Mouse (Mus musculus) right cerebral cortex, postnatal 36 days (tissue): ENCODE measurements at regions not wholly inside any gene's neighbourhood (a gene's known extent, or its start where the extent isn't known, plus 50 kb on each side); places are given as distances from the start of the nearest gene placed in this dataset.

Source experiments
- DNase-seq, 2 experiments: peaks; one replicate each; pipeline ENCODE4 v3.0.0; 2022; ENCODE audit warnings: low spot score in 2 of 2, mixed read lengths in 1 of 2

DNA sequence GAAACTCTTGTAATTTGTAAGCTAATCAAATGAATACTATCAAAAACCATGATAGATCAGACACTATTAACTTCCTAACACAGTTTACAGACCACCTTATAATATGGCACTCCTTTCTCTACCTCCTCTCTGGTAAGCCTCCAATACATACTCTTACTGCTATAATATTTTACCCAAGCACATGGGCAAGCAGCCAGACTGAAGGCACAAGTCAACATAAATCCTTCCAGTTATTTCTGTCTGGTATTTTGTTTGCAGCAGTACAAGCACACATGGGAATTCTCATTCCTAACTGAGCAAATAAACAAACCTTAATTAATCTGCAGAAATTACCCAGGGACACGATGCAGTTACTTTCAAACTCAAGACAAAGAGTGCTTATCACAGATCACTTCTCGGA is 210.7 kb upstream of the Zc3h12c start:
- no peak for DNase-seq

DNA sequence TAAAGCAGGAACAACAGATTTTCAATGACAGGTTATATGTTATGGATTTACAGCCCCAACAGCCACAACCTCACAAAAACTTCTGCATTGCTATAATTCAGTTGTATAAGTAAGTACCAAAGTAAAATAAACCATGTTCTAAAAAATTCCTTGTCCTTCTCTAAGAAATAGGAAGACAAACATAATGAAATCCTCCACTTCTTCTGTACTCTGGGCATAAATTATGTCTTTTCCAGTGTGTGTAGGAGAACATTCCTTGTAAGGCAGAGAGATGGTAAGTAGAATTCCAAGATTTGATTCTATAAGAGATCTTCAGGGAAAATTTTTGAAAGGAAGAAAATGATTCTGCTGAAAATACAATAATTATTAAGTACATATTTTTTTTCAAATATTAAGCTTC is 209.4 kb upstream of the Zc3h12c start:
- no peak for DNase-seq

DNA sequence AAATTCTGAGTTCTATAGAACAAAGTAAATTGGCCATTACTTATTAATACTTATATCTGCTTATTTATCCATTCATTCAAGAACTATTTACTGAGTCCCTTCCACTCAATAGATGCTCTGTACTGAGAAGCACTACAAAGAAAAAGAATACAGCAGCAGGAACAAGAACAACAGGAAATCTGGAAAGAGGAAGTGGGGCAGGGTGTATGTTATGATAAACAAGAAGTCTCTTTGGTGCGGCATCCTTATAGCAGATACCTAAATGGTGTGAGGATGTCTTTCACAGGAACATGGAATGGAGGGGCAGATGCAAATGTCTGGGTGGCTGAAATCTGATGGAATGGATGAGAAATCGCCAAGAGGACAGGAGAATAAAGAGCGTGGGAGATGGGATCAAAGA is 208.5 kb upstream of the Zc3h12c start:
- DNase-seq: no peak

DNA sequence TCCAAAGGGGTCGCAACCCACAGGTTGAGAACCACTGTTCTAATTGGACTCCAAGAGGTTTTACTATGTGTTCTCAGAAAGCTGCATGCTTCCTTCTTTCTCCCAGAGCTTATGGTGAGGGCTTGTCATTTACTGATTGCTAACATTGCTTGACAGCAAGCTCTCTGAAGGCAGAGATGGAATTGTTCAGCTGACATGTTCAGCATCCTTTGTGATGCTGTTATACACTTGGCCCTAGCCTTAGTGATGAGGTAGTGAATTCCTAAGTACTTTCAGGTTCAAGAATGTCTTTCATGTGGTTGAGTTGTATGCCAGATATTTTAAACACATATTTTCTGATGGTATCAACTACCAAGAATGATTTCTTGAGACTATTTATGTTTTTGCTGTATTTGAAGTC is 202.9 kb upstream of the Zc3h12c start:
- no peak for DNase-seq

DNA sequence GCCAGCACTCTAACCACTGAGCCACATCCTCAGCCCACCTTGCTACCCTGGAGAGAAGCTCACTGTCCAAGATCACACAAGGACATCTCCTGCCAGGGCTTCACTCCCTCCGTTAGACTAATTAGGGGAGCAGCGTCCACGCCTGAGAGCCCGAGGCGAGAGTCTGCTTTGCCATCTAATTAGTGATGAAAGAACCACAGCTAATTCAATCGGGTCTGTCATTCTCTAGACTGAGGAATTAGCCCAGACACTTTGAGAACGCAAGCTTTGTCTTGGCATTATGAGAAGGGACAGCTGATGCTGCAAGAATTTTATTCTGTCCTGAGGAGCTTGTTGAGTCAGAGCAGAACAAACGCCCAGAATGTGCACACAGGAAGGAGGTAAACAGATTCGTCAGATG is 200.5 kb upstream of the Zc3h12c start:
- no peak for DNase-seq

DNA sequence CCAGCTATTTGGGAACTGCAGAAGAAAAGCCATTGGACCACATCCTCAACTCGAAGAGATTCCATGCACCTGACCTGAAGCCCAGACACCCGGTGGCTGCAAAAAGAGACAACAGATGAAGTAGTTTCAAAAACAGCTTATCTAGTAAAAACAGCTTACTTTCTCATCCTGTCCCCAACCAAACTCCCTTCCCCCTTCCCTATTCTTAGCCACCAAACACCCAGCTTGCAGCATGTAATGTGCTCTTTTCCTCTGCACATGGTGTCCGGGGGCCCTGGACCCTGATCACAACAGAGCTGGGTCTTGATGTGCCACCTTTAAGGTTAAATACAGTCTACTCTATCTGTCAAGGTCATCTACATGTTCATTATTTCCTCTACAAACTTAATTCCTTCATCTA is 199.7 kb upstream of the Zc3h12c start:
- no peak for DNase-seq

DNA sequence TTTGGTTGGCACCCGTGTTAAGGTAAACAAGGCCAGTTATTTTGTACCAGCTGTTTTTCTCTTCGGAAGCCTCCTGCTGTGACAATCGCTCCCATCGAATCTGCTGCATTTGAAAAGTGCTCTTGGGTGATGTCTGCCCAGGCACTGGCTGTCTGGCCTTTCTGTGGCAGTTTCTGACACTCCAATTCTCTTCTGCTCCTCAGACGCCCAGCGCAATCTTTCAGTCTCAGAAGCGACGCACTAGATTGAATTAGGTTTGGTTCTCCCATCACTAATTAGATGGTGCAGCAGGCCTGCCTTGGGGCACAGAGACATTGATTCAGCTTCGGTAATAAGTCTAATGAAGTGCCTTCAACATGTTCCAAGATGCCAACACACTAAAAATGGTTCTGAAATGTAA is 197.7 kb upstream of the Zc3h12c start:
- no peak for DNase-seq

DNA sequence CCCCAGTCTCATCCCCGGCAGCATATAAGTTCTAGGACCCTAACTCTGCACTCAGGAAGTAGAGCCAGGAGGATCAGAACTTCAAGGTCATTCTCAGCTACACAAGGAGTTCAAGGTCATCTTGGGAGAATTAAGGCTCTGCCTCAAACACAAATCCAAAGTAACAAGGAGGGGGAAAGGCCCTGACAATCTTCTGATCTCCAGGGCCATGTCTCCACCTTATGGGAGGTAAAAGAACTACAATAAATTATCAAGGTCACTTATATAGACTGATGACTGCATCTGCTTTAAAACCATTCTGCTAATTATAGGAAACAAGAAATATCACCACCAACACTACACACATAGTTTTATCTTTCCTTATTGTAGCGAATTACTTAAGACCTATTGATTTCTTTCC is 193.2 kb upstream of the Zc3h12c start:
- DNase-seq: no peak

DNA sequence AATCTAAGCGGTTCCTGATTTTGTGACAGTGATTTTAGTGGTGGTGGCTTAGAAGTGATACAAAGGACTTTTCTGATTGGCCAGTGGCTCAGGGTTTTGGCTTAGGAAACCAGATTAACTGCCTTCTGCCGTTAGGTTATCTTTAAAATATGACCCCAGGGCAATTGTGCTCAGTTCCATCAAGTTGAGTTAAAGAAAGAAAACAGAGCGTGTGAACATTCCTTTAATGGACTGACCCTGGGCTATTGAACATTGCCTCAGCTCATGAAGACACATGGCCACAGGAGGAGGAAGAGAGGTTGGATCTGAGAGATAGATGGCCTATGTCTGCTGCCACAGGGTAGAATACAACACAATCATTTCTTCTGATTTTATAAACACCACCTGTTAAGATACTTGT is 191.0 kb upstream of the Zc3h12c start:
- no peak for DNase-seq

DNA sequence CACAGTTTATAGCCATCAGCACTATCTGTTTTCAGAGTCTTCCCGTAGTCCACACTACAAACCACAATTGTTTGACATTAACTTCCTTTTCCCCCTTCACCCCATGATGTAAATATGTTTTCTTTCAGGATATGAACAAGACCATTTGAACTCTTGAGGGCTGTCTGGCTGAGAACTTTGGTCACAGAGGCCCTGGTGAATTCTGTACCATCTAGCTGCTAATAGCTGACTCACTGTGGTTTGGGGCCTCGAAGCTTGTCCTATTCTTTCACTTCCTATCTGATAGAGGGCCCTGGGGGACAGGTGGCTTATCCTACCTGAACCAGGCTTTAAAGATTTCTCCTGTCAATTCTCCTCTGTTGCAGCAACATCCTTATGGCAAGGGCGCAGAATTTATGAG is 188.2 kb upstream of the Zc3h12c start:
- no peak for DNase-seq

DNA sequence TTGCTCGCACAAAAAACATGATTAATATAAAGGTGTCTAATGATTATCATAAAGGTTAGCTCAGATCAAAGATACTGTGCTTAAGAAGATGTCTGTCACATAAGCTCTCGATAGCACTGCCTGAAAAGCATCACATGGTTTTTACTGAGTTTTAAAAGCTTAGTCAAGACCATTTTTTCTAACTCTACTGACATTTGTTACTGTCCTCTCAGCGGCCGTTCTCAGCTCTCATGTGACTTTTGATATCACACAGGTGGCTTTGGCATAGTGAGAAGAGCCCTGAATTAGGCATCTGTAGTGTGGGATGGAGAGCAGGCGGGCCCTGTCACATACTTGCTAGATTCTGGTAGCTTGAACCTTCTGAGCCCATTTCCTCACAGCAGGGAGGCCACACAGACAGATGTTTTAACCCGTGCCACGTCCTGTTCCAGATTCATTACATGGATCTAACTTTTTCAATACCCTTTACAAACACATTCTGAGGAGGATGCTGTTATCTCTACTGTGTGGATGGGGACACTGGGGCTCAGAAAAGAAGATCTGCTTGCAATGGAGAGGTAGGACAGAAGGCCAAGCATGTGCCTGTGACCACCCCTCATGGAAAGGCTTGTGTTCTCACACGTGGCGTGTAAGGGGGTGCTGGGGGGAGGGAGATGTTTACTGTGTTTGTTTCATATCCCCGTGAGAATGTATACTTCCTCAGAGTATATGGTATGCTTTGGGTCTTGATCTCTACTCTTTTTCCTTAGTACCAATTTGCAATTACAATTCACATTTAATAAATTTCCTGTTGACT is 187.0 kb upstream of the Zc3h12c start:
- DNase-seq: no peak

DNA sequence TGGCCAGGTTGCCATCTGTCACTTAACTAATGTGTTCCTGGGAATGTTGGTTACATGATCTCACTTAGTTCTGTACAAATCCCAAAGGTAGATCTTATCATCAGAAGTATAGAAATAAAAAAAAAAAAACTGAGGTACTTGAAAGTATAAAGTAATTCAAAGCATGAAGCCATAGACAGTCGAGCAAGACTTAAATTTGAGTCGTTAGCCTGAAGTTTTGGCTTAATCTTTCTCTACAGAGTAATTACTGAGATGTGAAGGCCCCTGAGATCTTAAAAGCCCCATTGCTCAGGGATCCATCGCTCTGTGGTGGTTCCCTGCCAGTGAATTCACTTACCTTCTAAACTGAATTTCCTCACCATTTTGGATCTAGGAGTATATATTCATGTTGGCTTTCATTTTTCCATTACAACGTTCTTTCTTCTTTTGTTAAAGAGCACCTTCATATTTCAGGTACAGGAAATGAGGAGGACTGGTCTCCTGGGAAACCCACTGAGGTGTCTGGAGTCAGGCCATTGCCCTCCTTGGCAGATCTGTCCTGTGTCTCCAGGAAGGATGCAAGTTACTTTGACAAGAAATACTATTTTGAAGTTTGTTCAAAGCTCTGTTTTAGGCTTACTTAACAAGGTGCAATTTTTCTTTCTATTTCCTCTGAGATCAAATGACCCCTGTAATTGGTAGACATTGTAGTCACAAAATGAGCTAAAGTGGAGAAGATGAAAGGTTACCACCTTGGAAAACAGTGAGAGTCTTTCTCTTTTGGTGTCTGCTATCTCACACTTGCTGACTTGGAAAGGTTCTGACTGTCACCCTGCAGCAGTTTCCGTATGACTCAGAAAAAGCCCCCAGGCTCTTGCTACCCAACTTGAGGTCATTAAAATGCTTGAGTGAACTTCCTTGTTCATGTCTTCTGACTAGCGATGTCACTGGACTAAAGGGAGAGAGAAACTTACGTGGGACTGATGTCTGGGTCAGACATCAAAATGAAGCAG is 180.5 kb upstream of the Zc3h12c start:
- no peak for DNase-seq

DNA sequence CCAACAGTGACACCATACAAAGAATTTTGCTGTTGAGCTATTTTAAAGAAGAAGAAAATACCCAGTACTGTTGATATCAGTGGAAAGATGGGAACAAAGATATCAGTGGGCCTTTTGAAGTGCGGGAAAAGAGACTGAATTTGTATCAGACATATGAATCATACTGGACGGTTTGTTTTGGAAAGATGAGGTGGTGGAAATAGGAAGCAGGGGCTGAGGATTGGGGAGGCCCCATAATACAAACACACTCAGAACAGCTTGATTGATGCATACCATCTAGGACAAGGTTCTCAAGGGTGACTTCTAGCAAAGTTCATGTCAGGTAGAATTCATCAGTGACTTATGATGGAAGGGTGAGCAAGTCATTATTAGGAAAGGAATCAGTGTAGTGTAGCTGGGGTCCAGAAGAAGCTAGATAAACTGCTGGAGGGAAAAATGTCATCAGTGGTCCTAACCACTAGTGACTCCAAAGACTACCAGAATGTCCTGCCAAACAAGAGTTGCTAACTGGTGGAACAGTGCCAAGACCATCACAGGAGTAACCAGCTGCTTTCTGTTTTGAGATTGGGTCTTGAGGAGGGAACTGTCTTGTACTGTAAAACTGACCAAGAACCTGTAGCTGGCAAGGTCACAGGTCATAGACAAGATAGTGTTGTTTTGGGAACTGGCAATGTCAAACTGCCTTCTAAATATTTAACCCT is 176.0 kb upstream of the Zc3h12c start:
- DNase-seq: no peak

DNA sequence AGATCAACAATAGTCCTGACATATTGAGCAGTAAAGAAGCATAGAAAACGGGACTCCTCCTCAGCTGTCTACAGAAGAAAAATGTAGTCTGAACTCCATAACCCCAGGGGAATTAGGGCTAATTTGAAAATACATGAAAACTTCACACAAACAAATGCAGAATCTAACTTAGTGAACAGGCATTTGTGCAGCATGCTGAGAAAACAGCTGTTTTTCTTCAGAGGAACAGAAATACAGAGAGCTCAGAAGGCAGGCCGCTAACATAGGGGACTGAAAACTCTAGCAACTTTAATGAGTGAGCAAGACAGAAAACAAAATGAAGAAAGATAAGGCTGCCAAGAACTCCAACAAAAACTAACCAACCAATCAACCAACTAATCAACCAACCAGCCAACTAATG is 172.7 kb upstream of the Zc3h12c start:
- DNase-seq: no peak

DNA sequence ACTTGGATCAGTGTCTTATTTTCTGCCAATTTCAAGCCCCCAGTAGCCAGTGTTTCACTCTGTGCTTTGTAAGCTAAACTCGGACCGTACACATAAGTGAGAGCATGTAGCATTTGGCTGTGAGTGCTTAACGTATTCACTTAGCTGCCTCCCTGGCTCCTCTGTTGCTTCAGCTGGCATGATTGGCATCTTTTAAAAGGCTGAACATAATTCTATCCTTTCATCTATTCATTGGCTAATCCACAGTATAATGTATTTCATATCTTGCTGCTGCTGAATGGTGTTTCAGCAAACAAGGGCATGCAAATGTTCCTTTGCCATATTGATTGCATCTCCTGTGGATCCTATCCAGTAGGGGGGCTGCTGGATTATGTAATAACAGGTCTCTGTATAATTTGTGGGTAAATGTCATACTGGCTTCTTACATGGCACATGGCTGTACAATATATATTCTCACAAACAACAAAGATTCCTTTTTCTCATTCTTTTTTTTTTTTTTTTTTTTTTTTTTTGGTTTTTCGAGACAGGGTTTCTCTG is 169.5 kb upstream of the Zc3h12c start:
- DNase-seq: no peak

DNA sequence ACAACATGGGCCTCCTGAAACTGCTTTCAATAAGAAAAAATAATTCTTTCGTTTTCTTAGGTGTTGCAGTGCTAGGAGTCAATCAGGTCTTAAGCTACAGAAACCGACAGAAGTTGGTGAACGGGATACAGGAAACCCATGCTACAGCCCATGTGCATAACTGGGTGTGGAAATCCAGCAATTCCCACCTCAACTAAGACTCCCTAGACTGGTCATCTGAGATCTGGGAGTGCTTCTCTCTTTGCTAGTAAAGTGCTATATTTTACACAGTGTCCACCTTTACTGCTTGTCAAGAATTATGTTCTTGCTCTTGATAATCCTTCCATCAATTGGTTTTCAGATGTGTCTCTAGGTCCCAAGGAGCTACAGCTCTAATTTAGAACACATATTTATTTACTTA is 166.4 kb upstream of the Zc3h12c start:
- no peak for DNase-seq

DNA sequence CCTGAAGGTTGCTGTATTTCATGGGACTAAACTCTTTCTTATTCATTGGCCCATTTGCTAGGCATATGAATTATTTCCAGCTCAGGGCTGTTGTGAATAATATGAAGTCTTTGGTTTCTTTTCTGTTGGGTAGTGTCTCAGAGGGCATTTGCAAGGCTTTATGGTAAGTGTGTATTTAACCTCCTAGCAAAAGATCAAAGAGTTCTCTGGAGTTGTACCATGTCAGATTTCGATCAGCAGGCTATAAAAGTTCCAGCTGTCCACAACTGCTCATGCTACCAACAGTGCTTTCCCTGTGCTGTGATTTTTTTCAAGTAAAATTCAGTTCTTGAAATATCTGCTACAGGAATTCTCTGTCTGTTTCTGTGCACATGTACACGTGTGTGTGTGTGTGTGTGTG is 165.5 kb upstream of the Zc3h12c start:
- DNase-seq: no peak

DNA sequence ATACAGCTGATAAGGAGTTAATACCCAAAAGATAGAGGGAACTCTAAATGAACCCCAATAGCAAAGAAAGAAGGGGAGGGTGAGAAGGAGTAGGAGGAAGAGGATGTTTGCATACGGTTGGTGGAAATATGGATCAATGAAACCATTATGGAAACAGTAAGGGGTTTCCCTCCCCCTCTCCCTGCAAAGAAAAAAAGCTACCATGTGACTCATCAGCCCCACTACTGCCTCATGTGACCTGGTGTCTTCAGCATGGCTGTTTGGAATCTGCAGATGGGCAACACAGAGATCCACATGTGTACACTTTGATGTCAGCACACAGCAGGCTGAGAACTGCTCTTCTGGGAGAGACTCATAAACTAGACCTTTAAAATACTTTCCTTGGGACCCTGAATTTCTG is 163.4 kb upstream of the Zc3h12c start:
- DNase-seq: no peak

DNA sequence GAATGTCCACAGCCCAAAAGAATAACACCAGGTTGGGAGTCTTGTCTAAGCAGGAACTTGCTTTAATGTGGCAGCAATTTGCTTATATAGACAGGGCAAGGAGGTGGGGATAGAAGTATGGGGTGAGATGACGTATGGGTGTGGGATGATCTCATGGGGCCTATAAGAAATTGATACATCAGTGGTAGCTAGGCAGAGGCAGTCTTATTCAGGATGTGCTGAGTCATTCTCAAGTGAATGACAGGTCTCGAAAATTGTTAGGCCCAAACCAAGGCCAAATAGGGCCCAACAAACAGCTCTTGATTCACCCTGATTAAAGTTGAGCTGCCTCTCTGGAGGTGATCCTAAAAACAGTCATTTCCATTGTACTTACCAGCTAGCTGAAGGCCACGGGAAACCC is 162.3 kb upstream of the Zc3h12c start:
- no peak for DNase-seq

DNA sequence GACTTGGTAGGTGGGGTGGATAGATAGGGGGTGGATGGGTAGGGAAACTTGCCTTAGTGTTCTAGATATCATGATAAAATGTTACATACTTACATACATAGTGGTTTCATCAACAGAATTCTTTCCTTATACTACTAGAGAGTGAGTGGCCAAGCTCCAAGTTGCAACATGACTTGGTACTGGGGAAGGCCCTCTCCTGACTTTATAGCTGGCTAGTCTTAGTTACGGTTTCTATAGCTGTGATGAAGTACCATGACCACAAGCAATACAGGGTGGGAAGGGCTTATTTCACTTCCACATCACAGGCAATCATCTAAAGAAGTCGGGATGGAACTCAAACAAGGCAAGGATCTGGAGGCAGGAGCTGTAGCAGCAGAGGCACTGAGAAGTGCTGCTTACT is 156.0 kb upstream of the Zc3h12c start:
- DNase-seq: no peak

DNA sequence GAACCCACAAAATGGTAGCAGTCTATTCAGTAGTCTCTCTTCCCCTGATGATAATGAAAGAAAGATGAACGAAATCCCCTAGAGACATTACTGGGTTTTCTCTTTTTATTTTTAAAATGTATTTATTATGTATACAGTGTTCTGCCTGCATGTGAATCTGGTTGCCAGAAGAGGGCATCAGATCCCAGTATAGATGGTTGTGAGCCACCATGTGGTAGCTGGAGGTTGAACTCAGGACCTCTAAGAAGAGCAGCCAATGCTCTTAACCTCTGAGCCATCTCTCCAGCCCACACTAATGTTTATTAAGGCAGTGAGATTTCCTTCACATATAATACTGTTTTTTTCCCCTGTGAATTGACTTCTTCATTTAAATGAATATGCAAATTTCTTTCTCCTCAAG is 155.4 kb upstream of the Zc3h12c start:
- DNase-seq: no peak

DNA sequence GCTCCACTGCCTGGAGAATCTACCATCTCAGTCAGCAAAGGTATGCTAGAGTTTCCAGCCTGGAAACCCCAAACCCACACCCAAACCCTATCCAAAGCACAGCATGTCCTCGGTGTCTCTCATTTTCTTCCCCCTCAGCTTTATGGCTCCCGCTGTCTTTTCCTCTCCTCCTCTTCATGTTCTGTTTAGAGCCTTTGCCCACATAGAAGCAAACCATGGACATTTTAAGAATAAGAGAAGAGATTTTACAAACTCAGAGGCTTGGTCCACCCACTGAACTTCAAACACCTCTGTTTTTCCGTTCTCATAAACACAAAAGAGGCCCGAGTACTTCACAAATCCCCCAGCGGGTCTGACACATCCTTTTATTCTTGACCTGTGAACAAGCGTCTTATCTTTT is 154.9 kb upstream of the Zc3h12c start:
- peak; percentile 2 to 21 for DNase-seq
